Mouse (Mus musculus) left cerebral cortex, adult 8-10 months (tissue): ENCODE measurements around the gene Brd3. TPM values are rescaled to one million over a fixed set of nuclear protein-coding genes. Genes with fewer than 3 reads are reported as not detected.

Experiments used
- DNase-seq, 2 experiments: peaks; one replicate each; pipeline ENCODE4 v3.0.0; 2022; ENCODE audit warnings: low spot score in 2 of 2
- total RNA-seq, 4 experiments: library from RNA; stranded (reverse); gene quantifications; 2 replicates each; pipeline ENCODE4 v1.2.4; 2022

The Brd3 gene
- total RNA-seq, 4 experiments from 2014 or later = 37.6 to 44.5 (median 44.0) TPM

DNA sequence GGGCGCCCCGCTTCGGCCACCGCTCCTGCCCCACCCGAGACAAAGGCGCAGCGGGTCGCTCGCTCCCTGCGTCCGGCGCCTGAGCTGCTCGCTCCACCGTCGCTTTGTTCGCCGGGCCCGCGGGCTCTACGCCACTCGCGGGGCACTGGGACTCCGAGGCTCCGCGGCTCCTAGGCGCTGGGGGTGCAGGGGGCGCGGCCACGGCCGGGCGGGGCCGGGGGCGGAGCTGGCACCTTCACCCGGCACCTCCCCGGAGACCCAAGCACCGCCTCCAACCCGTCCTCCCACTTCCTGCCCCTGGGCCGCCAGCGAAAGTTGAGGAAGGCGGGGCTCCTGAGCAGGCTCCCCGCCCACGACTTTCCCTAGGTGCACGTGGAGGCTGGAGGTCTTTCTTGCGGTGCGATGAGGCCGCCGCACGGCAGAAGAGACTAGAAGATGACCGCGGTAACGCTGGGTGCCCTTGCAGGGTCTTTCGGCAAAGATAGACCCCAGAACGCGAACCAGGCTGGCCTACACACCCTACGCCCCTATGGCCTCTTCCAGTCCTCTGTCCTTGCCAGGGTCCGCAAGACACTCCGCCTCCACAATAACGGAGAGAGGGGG, 80.5 kb downstream of the Brd3 start, which contains the start of gene Vav2:
Gene Vav2, minus strand, starts transcription at position 179 of the 603 bp plus-strand sequence.
- peak; percentile 43 to 73 for DNase-seq

DNA sequence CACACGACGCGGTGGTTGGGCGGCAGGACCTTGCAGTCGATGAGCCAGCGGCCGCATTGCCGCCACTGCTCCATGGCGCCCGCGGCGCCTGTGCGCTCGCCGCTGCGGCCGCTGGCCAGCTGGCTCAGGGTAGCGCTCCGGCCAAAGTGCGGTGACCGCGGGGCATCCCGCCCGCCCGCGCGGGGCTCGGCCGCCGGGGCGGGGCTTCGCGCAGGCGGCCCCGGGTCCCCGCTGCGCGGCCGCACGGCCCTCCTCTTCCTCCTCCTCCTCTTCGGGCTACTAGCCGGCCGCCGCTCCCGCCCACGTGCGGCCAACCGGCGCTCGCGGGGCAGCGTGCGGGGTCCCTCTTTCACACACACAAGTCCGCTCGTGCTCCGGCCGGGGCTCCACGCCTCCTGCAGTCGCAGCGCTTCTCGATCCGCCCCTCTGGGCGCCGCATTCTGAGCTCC, 81.0 kb downstream of the Brd3 start:
- DNase-seq = no peak

DNA sequence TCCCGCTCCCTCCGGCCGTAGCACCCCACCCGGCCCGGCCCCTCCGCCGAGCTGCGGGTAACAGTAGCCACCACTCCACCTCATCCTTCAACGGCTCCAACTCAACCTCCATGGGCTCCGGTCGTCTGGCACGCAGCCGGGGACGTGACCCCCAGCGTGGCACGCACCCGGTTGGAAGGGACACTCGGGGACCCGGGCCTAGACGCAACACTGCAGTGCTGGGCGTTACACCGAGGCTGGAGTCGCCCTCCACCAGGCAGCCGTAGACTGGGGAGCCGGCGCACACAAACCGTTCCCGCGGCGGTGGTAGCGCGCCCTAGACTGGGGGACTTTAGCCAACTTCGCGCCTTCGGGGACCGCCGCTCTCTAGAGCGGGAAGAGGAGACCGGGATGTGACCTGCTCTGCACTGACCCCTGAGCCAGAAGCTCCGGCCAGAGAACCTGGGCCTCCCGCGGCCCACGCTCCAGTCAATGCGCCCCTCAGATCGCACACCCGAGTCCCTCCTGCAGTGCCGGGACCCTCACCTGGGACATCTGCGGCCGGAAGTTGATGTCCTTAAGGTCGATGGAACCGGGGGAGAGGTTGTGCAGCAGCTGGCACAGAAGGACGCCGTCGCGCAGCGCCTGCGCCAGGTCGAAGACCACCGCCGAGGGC, 81.6 kb downstream of the Brd3 start:
- no peak for DNase-seq

DNA sequence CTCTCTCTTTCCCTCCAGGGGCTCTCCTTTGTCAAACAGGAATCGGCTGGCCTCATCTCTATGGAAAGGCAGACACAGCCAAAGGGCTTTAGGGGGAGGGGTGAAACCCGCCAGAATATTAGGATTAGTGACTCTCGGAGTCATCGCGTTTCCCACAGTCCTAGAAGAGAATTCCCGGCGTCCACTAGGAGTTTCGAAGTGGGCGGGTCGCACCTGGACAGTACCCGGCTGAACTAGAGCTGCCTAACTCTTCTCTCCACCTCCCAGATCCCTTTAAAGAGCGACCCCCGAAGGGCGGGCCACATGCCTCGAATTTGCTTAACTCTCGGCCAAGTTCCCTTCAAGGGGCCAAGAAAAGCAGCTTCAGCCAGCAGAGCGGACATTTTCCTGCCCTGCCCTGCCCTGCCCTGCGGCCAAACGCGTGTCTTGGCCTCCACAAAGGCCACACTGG, 82.3 kb downstream of the Brd3 start:
- no peak for DNase-seq

DNA sequence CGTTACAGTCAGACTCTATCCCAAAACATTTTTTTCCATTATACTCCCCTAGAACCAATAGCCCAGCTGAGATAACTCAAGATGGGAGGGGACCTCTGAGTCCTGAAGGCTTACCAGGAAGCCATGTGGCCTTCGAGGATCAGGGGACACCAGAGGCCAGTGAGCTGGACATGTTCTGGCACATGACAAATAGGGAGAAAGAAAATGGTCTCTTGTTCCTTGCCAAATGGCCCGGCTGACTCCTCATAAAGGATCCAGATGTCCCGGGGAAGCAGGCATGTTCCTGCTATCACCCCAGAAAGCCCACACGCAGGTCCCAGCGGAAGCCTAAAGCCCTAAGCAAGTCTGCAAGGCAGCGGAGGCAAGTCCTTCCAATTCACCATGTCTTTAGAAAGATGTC, 83.9 kb downstream of the Brd3 start:
- no peak for DNase-seq

DNA sequence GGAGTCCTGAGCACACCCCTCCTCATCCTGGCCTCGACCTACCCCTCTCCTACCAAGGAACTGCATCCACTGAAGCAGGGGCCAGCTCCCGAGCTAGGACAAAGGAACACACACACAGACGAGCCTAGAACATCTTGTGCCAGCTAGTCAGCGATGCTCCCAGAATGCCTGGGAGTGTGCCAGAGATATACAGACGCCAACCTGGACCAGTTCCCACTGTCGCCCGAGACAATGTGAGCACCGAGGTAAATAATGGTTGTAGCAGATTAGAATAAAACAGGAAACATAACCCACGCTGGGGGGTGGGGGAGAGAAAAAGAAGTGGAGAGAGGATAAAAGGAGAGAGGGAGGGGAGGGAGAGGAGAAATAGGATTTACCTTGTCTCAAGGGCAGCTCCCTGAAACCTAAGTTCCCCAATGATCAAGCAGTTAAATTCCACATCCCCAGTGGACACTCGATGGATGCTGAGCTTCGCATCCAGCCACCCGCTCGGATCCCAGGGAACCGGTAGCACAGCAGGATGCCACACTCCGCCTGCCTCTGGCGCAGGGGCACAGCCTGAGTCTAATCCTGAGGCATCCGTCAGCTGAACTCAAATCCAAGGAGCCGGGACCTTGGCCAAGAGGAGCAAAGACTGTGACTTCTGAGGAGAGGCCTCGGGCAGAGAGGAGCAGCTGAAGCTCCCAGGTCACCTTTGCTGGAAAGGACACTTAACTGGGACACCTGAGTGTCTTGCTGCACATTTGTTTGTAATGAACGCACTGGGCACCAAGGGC, 86.0 kb downstream of the Brd3 start:
- no peak for DNase-seq

DNA sequence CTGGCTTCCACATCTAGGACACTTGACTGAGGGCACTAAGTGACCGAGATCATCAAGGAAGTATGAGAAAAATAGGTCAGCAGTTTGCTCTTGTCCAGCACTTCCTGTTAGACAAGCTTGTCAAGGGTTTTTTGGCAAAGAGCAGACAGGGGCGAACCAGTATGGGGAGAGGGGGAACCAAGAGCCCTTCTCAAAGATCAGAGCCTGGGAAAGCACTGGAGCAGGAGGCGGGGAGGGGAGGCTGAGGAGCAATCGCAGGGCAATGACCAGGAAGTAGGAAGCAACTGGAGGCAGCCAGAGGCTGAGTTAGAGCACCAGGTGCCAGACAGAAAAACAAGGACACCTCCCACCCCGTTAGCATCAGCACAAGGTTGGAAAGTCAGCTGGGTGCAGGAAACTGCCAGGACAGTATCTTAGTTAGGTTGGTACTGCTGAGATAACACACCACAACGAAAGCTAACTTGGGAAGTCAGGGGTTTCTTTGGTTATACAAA, 88.8 kb downstream of the Brd3 start:
- DNase-seq = no peak

DNA sequence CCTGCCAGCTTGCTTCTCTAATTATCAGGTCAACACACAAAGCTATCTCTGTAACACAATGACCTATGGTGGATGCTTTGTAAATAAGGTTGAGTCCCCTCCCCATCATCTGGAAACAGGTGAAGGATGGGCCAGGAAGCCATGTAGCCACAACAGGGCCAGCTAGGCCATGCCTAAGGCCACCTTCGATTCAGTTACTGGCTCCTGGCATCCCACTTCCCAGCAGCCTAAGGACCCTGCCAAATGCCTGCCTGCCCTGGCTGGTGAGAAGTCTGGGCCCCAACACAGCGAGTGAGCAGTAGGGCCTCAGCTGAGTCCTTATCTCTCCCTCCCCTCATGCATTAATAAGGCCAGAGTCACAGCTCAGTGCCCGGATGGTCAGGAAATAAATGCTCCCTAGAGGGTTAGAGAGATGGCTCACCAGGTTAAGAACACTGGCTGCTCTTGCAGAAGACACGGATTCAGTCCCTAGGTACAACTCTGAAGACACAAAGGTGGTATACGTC, 89.8 kb downstream of the Brd3 start:
- DNase-seq = no peak

DNA sequence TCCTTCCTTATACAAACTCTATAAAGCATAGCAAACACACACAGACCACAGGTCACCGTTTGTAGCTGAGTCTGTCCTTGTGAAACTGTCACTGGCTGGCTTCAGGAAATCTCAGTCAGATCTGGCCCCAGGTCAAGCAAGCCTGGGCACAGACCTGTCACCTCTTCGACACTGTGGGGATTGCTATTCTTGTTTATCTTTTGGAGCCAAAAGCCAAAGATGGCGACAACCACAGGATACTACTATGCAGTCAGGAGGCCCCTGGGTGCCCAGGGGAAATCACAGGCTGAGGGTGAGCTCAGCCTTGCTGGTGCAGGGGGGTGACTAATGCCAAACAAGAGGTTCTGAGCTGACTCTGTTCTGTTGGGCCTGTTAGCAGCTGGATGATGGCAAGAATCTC, 91.0 kb downstream of the Brd3 start:
- DNase-seq = no peak

DNA sequence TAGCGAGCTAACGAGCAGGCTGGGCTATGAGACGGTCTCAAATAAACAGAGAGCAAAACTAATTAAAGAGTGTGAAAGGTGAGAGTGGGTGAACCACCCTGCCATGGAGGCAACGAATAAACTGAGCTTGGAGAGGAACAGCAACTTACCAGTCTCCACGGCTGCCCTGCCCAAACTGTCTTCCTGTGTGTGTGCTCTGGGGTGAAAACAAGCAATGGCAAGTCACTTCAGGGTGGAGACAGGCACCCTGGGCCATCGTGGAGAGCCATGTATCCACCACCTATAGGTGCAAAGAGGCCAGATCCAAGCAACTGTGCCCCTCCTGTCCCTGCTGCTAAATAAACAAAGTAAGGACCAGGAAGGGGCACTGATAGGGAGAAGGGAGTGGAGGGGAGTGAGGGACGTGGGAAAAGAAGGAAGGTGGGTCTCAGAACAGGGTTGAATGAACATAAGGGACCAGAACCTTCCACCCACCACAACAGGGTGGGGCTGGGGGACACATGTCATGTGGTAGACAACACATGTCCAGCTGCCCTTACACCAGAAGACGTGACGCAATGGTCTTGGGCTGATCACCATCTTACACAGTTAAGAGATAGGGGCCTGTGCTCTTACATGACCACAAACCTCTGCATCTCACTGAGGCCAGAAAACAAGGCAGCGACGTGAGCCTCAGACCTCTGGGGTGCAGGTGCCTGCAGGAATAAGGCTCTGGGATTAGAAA, 92.2 kb downstream of the Brd3 start:
- DNase-seq = no peak

DNA sequence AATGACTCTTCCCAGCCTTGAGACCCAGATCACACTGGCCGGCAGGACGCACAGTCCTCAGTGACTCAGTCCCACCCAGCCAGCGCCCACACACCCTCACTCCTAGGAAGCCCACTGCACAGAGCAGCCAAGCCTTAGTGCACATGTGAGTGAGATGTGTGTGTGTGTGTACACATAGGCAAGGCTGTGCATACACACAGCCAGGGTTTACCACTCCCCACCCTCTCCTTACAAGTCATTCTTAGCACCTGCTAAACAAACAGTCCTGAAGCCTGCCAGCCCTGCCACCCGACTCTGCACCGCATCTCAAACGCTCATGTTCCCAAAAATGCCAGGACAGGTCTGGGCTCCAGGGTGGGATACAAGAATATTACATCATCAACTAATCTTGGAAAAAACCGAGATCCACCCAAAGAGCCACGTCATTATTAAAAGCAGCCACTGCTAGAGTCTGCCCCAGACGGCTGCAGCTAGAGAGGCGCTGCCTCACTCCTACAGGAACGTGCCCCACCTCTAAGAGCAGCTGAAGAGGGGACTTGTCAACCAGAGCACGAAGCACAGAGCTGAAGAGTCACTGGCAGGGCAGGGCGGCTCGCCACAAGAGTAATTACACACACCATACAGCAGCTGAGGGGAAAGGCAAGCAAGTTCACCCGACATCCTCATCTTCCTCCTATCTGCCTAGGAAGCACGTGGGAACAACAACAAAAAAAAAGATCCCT, 93.4 kb downstream of the Brd3 start:
- DNase-seq = no peak

DNA sequence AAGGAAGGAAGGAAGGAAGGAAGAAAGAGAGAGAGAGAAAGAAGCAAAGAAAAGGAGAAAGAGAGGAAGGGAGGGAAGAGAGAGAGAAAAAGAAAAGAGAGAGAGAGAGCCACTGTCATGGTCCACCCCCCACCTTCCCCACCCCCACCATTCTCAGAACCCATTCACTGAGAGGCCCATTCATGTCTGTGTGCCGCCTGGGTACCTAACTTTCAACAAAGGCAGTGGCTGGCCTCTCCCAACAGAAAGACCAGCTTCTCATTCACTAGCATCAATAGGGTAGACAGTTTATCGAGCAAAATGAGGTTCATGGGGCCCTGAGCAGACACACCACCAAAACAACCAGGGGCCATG, 93.9 kb downstream of the Brd3 start:
- DNase-seq = no peak

DNA sequence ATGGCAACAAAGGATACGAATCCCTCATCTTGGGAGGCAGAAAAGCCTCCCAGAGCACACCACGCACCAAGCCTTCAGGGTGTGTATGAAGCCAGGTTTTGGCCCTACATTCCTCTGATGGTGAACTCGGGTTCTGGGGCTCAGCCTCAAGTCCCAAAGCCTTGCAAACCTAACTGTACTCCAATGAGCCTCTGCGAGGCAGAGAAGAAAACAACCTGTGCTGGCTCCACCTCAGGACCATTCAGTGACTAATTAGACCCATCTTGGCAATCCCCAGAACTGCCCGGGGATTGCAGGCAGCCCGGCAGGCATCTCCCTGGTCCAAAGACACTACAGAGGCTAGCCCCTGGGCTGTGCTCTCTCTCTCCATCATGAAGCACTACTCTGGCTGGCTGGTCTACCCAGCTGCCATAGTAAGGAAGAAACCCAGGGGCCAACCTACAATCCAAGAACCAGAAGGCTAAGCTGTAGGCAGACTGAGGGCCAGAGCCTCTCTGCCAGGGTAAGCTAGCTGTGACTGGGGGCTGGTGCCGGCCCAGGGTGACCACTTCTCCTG, 95.1 kb downstream of the Brd3 start:
- no peak for DNase-seq

DNA sequence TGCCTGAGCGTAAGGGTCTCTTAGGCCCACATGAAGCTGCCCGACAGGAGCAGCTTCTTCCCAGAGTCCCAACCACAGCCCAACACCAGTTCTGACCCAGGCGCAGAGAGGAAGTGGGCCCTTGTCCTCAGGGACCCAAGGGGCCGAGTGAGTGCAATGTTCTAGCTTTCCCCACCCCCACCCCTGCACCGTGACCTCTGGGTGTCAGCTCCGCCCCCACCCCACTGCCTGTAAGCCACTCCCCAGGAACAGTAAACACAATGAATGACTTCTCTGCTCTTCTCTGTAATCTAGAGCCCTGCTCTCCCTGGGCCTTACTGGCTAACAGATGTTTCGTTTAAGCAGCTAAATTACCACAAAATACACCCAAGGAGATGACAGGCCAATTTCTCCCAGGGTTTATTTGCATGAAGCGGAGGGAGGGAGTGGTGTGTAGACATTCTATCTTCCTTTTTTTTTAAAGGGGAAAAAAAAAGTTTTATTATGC, 95.7 kb downstream of the Brd3 start:
- no peak for DNase-seq

DNA sequence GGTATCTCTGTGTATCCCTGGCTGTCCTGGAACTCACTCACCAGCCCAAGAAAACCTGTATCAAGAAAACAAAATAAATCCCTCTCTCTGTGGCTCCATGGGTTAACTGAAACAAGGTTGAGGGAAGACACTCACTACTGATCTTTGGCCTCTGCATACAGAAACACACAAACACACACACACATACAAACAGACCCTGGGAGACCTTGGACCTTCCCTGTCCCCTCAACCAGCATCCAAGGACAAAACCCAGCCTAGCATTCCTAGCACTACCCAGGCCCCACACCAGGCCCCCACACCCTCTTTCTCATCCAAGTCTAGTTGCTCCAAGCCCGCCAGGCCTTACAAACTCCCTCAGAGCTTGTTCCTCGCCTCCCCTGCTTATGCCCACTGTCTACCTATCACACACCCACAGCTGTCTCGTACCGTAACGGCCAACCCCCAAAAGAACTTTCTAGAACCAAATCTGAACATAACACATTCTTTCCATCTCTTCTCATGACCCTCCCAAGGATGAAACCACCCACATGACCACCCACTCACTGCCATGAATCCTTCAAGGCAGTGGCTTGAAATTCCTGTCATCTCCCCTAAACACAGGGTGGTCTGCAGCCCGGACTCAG, 96.8 kb downstream of the Brd3 start:
- no peak for DNase-seq

DNA sequence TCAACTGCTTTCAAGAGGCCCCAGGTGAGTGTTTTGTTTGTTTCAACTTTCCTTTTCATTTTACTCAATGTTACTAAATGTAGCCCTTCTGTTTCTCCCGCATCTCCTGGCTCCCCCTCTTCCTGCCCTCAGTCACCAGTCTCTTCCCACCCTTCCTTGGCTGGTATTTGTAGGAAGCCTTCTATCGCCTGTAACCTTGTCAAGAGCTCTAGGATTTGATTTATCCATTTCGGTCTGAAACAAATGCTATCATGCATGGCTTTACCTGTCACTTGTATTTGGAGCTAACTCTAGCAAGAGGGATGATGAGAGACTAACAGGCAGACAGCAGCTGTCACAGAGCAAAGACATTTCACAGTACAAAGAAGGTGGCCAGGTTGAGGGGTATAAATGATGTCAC, 99.3 kb downstream of the Brd3 start:
- DNase-seq = no peak

DNA sequence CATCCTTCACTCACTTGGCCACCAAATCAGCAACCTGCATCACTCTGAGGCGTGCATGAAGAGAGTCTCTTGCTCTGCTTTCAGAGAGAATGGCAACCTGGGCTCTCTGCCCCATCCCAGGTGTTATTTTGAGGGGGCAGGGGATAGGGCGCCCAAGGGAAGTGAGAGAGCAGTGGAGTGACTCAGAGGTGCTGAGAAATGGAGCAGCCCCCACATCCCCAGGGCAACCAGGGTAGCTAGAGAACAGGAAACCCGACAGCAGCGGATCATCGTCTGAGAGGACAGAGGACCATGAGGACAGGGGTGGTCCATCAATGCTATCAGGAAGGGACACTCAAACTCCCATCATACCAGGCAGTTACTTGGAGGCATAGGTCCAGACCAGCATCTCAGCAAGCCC, 100.5 kb downstream of the Brd3 start:
- DNase-seq = no peak

DNA sequence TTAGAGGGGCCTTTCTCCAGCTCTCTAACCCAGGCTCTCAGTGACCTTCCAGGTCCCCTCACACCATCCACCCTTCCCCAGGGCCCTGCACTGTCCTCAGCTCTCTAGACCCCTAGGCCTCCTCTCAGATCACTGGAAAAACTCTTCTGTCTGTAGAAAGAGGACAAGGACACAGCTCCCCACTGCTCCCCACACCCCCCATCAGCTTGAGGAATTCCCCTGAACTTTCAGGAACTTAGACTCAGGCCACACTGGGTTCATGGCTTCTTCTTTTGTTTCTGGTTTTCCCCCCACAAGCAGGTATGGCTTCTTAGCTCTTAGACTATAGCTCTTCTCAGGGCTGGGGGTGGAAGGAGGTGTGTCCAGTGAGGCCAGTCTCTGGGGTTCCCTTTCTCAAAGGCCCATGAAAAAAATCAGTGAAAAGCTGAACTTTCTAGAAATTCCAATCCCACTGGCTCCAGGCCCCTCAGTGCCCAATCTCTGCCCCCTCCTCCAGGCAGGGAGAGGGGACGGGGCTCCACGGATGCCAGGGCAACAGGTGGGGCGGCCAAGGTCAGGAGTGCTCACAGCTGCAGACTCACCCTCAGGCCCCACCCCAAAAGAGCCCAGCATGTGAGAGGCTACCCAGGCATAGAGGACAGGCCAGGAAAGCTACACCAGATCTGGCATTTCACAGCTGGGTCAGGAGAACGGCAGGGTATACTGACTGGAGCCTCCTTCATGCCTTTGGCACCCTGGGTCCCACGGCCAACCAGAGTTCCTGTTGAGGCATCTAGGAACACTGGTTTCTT, 102.2 kb downstream of the Brd3 start:
- DNase-seq = no peak
